Mouse (Mus musculus) C2C12 (cell line): ENCODE measurements around the gene Kcnh1.

Experiments used
- CTCF ChIP-seq: IDR thresholded peaks from one replicate; pipeline ENCODE4 v1.5.1; 2011; ENCODE audit not compliant: control insufficient read depth, insufficient read depth, insufficient read length
- MAX ChIP-seq: IDR thresholded peaks from one replicate; pipeline ENCODE4 v1.6.1; 2011; ENCODE audit warnings: mild to moderate bottlenecking, control low read depth

- TF ChIP-seq MAX = no peak
- no peak for TF ChIP-seq CTCF
Observed at GRCm38 (mm10) chr1:192476704-192477103, 286.1 kb downstream of the Kcnh1 start.
